Mouse (Mus musculus): ENCODE results near the gene Adssl1.

DNA sequence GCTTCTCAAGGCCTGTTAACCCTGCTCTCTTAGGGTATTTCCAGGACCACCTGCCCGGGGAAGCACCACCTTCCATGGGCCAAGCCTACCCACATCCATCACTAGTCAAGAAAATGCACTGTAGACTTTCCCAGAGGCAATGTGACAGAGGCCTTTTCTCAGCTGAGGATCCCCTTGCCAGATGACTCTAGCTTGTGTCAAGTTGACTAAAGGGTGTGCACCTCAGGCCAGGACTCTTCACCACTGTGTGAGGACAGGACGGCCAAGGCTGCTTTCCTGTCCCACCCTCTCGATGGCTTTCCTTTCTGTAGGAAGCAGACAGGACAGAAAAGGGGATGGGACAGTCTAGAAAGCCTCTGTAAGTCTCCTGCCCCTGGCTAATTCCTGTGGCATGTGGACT lies 28.1 kb upstream of the Adssl1 start:
- TF ChIP-seq CHD1 (IDR thresholded peaks at IDR 0.05; ENCODE audit: low read depth, low read length) (no peak), USF2 (conservative IDR thresholded peaks at IDR 0.05; ENCODE audit: low read depth, low read length) (no peak), EP300 (IDR thresholded peaks at IDR 0.05; ENCODE audit: low read length) (no peak), CTCF (conservative IDR thresholded peaks at IDR 0.05 in 1 of 2, IDR thresholded peaks at IDR 0.05 in 1 of 2; ENCODE audit: low read depth in 2 of 2, low read length in 2 of 2) (no peak), ZMIZ1 (IDR thresholded peaks at IDR 0.05; ENCODE audit: low read depth, low read length) (no peak)
